Mouse (Mus musculus) brain, embryonic 14.5 days (tissue): ENCODE measurements at regions not wholly inside any gene's neighbourhood (a gene's known extent, or its start where the extent isn't known, plus 50 kb on each side); places are given as distances from the start of the nearest gene placed in this dataset.

Experiments
- CTCF ChIP-seq: fragments of 200-500 bp; IDR thresholded peaks from 2 replicates; pipeline ENCODE4 v1.5.1; 2012; ENCODE audit warnings: inconsistent platforms, mild to moderate bottlenecking, moderate library complexity, borderline replicate concordance; ENCODE audit not compliant: insufficient read depth, insufficient read length; ENCODE audit errors: extremely low read depth
- POLR2A ChIP-seq: fragments of 200-500 bp; IDR thresholded peaks from 2 replicates; pipeline ENCODE4 v1.6.1; 2012; ENCODE audit warnings: mild to moderate bottlenecking, inconsistent platforms, borderline replicate concordance; ENCODE audit not compliant: poor library complexity, insufficient read depth, insufficient read length, severe bottlenecking; ENCODE audit errors: extremely low read depth

- TF ChIP-seq CTCF (no peak), POLR2A (no peak)
Observed at GRCm38 (mm10) chr9:61186541-61187420, 185.4 kb upstream of the Tle3 start.
